Mouse (Mus musculus) limb, embryonic 12.5 days (tissue): ENCODE results near the gene Tssk4. TPM values are rescaled to one million over a fixed set of nuclear protein-coding genes. Genes with fewer than 3 reads are reported as not detected.

Experiments
- ATAC-seq: fragments of 200-750 bp; cut with Nextera tagmentation; 2 replicates; pipeline ENCODE4 v1.8.0; 2017; ENCODE audit warnings: low read depth, moderate TSS enrichment; ENCODE audit not compliant: insufficient number of reproducible peaks, insufficient read depth, low FRiP score, low TSS enrichment
- H3K27ac ChIP-seq: fragments of 300-500 bp; sonication (generic); 2 replicates; pipeline ENCODE4 v1.5.1; 2016; ENCODE audit warnings: mild to moderate bottlenecking, moderate library complexity
- H3K27me3 ChIP-seq: fragments of 300-500 bp; sonication (generic); 2 replicates; pipeline ENCODE4 v1.6.1; 2016; ENCODE audit warnings: mild to moderate bottlenecking, moderate library complexity
- H3K36me3 ChIP-seq: fragments of 300-500 bp; sonication (generic); 2 replicates; pipeline ENCODE4 v1.6.1; 2016; ENCODE audit warnings: mild to moderate bottlenecking, moderate library complexity
- H3K4me1 ChIP-seq: fragments of 300-500 bp; sonication (generic); replicated peaks from 2 replicates; pipeline ENCODE4 v1.6.1; 2016
- H3K4me2 ChIP-seq: fragments of 300-500 bp; sonication (generic); 2 replicates; pipeline ENCODE4 v1.6.1; 2016; ENCODE audit warnings: mild to moderate bottlenecking, moderate library complexity
- H3K4me3 ChIP-seq: fragments of 300-500 bp; sonication (generic); replicated peaks from 2 replicates; pipeline ENCODE4 v1.5.1; 2016; ENCODE audit warnings: mild to moderate bottlenecking
- H3K9ac ChIP-seq: fragments of 300-500 bp; sonication (generic); replicated peaks from 2 replicates; pipeline ENCODE4 v1.6.1; 2016; ENCODE audit warnings: mild to moderate bottlenecking, moderate library complexity
- H3K9me3 ChIP-seq: fragments of 300-500 bp; sonication (generic); 2 replicates; pipeline ENCODE4 v1.6.1; 2016; ENCODE audit warnings: mild to moderate bottlenecking, moderate library complexity
- WGBS: fragments of 180-500 bp; shearing (Covaris S2); methylation state at CpG from one replicate; pipeline ENCODE4 v1.1.7; 2016; 5-methylcytosine and 5-hydroxymethylcytosine counted together
- polyA plus RNA-seq: library from polyadenylated mRNA; unstranded; fragments of >200 nt; fragmentation: Nextera tagmentation; extraction: Ambion mirVana; gene quantifications from 2 replicates; pipeline ENCODE4 v1.2.1, GENCODE M21; 2016

Gene Tssk4
- polyA plus RNA-seq = 0.70 and 1.0 TPM in 2 replicates

DNA sequence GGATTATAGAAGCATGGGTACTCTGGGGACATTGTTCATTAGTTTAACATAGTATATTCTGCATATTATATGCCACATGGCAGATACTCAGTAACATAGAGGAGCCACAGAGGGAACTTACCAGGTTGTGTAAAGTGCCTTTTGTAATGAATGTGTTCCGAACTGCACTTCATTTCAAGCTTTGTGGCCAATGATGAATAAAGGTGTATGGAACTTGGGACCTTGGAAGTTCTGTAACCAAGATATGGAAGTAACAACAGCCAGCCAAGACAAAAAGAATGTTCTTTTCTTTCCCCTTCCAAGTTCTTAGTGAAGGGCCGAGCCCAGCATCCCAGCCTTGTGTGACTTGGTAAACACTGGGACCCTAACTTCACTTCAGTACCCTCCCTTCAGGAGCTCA is at the start of gene Tssk4:
Tssk4 (plus strand) TSS at position 301 of the 400 bp plus-strand sequence.
- no peak within 1 kb of the TSS for H3K27ac ChIP-seq
- peaks cover 8% of the 10 kb centered on the region for H3K4me1 ChIP-seq
- ATAC-seq = no peak
- H3K36me3 ChIP-seq = peaks cover 17% of the 10 kb centered on the region
- no peak within 1 kb of the TSS for H3K9ac ChIP-seq
- H3K4me3 ChIP-seq = no peak within 1 kb of the TSS
- no peaks in the 10 kb centered on the region for H3K9me3 ChIP-seq
- 85% methylated on average over 2 of the region's 2 CpGs for WGBS
- no peaks in the 10 kb centered on the region for H3K27me3 ChIP-seq
- no peak within 1 kb of the TSS for H3K4me2 ChIP-seq

GRCm38 (mm10) chr14:55603271-55603632 is 46.7 kb upstream of the Tssk4 start, which contains the start of gene Irf9:
TSS of gene Irf9 (plus strand) at chr14:55603571.
- H3K4me2 ChIP-seq = peak within 1 kb of the TSS; percentile 57
- H3K4me1 ChIP-seq = peaks cover 6% of the 10 kb centered on the region
- WGBS = 86% methylated on average over 7 of the region's 7 CpGs
- peak within 1 kb of the TSS; percentile 56 for H3K9ac ChIP-seq
- H3K9me3 ChIP-seq = no peaks in the 10 kb centered on the region
- peak within 1 kb of the TSS; percentile 59 for H3K27ac ChIP-seq
- H3K36me3 ChIP-seq = peaks cover 82% of the 10 kb centered on the region
- no peaks in the 10 kb centered on the region for H3K27me3 ChIP-seq
- ATAC-seq = no peak
- H3K4me3 ChIP-seq = peak within 1 kb of the TSS; percentile 33

DNA sequence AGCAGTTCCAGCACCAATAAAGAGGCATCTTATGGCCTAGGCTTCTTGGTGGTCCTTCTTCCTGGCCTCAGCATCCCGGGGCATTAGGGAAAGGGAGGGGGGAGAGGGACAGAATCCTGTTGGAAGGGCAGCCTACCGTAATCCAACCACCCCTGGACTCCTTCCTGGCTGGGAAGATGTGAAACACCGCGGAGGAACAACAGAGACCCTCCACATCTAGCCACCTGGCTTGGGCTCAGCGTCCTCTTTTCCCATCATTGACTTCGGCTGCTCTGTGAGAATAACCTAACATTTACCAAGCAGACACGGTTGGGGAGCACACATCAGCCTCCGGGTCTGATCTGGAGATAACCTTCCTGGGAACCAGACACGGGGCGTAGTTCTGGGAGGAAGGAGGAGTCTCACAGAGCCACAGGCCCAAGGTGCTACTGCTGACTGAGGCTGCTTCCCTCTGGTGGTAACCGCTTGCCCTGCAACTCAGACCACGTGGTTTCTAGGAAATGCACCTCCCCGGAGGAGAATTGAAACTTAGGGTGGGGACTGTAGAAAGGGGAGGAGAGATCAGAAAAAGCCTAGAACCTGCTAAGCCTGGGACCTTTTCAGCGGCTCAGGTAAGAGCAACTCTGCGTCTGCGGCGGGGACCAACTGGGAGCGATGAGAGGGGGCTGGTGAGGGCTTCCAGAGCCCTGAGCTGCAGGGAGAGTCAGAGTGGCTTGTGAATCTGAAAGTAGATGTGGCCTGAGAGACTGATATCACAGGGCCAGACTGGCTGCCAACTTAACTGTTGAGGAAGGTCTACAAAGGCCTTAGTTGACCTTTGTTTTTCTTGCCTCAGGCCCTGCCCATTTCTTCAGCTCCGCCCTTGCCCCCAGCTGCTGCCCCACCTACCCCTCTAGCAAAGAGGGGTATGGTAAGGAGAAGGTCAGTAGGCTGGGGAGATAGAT is 46.1 kb upstream of the Tssk4 start:
- Histone ChIP-seq H3K4me2 (peak overlapping the region; percentile 57), H3K9ac (peak overlapping the region; percentile 56), H3K27ac (peak overlapping the region; percentile 59), H3K36me3 (peaks cover 82% of the 10 kb centered on the region), H3K4me1 (peaks cover 6% of the 10 kb centered on the region), H3K4me3 (peak overlapping the region; percentile 33), H3K27me3 (no peaks in the 10 kb centered on the region), H3K9me3 (no peaks in the 10 kb centered on the region)
- ATAC-seq = peak; percentile 87
- WGBS = 13% methylated on average over 19 of the region's 19 CpGs

GRCm38 (mm10) chr14:55604823-55605222 is 45.2 kb upstream of the Tssk4 start:
- no peaks in the 10 kb centered on the region for H3K27me3 ChIP-seq
- H3K36me3 ChIP-seq = peaks cover 82% of the 10 kb centered on the region
- H3K9ac ChIP-seq = no peak overlapping the region
- WGBS = 87% methylated on average over 11 of the region's 11 CpGs
- peaks cover 6% of the 10 kb centered on the region for H3K4me1 ChIP-seq
- H3K4me3 ChIP-seq = no peak overlapping the region
- ATAC-seq = no peak
- no peaks in the 10 kb centered on the region for H3K9me3 ChIP-seq
- H3K27ac ChIP-seq = no peak overlapping the region
- peak overlapping the region; percentile 57; the same call in 1 of the 2 replicates for H3K4me2 ChIP-seq

- Histone ChIP-seq H3K4me3 (no peak overlapping the region), H3K4me2 (no peak overlapping the region), H3K36me3 (peaks cover 75% of the 10 kb centered on the region), H3K27ac (no peak overlapping the region), H3K9me3 (no peaks in the 10 kb centered on the region), H3K9ac (no peak overlapping the region), H3K4me1 (peaks cover 6% of the 10 kb centered on the region), H3K27me3 (no peaks in the 10 kb centered on the region)
- ATAC-seq = no peak
- WGBS = 91% methylated on average over 16 of the region's 16 CpGs
Observed at GRCm38 (mm10) chr14:55605743-55606459, 44.1 kb upstream of the Tssk4 start.

- Histone ChIP-seq H3K36me3 (peaks cover 51% of the 10 kb centered on the region), H3K9me3 (no peaks in the 10 kb centered on the region)
Observed at GRCm38 (mm10) chr14:55608339-55608738, 41.6 kb upstream of the Tssk4 start.

GRCm38 (mm10) chr14:55613346-55613745 is 36.6 kb upstream of the Tssk4 start:
- no peak overlapping the region for H3K9ac ChIP-seq
- WGBS = 81% methylated on average over 6 of the region's 6 CpGs
- no peaks in the 10 kb centered on the region for H3K9me3 ChIP-seq
- H3K36me3 ChIP-seq = peaks cover 19% of the 10 kb centered on the region
- H3K4me3 ChIP-seq = no peak overlapping the region
- no peak overlapping the region for H3K4me2 ChIP-seq
- no peak overlapping the region for H3K27ac ChIP-seq
- no peak for ATAC-seq
- no peaks in the 10 kb centered on the region for H3K27me3 ChIP-seq
- H3K4me1 ChIP-seq = peaks cover under 1% of the 10 kb centered on the region; the same call in 1 of the 2 replicates

More at GRCm38 (mm10) chr14:55608339-55608738, 41.6 kb upstream of the Tssk4 start:
- WGBS = 96% methylated on average over 6 of the region's 6 CpGs
- no peak overlapping the region for H3K4me3 ChIP-seq
- no peak overlapping the region for H3K9ac ChIP-seq
- no peak overlapping the region for H3K27ac ChIP-seq
- H3K27me3 ChIP-seq = no peaks in the 10 kb centered on the region
- no peak for ATAC-seq
- H3K4me2 ChIP-seq = no peak overlapping the region
- peaks cover 6% of the 10 kb centered on the region for H3K4me1 ChIP-seq

- Histone ChIP-seq H3K4me2 (no peak overlapping the region), H3K27ac (no peak overlapping the region), H3K9ac (no peak overlapping the region), H3K4me1 (peaks cover 7% of the 10 kb centered on the region), H3K36me3 (peaks cover 6% of the 10 kb centered on the region), H3K27me3 (no peaks in the 10 kb centered on the region), H3K4me3 (no peak overlapping the region), H3K9me3 (no peaks in the 10 kb centered on the region)
- 81% methylated on average over 7 of the region's 7 CpGs for WGBS
- no peak for ATAC-seq
Observed at GRCm38 (mm10) chr14:55614565-55615178, 35.3 kb upstream of the Tssk4 start.

DNA sequence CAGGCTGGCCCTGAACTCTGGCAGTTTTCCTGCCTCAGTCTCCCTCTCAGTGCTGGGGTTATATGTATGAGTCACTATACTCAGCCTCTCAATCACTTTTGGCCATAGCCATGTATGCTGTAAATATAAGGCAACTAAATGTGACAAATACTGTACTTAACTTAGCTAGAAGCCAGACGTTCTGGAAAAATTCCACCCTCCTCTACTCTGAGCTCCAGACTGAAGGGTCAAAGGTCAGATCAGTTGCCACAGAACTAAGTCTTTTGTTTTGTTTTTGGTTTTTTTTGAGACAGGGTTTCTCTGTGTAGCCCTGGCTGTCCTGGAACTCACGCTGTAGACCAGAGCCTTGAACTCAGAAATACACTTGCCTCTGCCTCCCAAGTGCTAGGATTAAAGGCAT is 34.1 kb upstream of the Tssk4 start:
- 53% methylated on average over 2 of the region's 2 CpGs for WGBS
- ATAC-seq = no peak

GRCm38 (mm10) chr14:55616844-55617243 is 33.1 kb upstream of the Tssk4 start:
- 87% methylated on average over 2 of the region's 2 CpGs for WGBS
- Histone ChIP-seq H3K4me2 (no peak overlapping the region), H3K27me3 (no peaks in the 10 kb centered on the region), H3K9ac (no peak overlapping the region), H3K4me3 (no peak overlapping the region), H3K27ac (no peak overlapping the region), H3K9me3 (no peaks in the 10 kb centered on the region), H3K4me1 (peaks cover 7% of the 10 kb centered on the region), H3K36me3 (no peaks in the 10 kb centered on the region)
- ATAC-seq = no peak

More for the DNA sequence above, 34.1 kb upstream of the Tssk4 start:
- Histone ChIP-seq H3K27ac (no peak overlapping the region), H3K4me2 (no peak overlapping the region), H3K9ac (no peak overlapping the region), H3K4me3 (no peak overlapping the region), H3K9me3 (no peaks in the 10 kb centered on the region), H3K4me1 (peaks cover 7% of the 10 kb centered on the region), H3K36me3 (no peaks in the 10 kb centered on the region), H3K27me3 (no peaks in the 10 kb centered on the region)

DNA sequence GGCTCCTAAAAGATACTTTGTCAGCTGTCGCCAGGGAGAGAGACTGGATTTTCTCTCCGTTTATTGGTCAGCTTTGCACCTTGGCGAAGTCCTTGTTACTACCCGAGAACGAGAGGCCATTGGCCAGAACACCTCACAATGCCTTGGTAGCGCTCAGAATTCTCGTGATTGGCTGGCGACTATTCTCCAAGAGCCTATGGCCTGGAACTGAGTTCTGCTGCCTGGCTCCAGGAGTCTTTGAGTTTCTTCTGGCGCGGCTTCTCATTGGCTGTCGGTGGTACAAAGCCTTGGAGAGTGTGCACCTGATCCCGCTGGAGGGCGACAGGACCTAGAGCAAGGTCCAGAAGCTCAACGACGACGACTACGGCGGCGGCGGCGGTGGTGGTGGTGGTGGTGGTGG is 32.2 kb upstream of the Tssk4 start, which contains the start of gene Rec8:
Rec8 (plus strand) TSS at position 216 of the 400 bp plus-strand sequence.
- Histone ChIP-seq H3K27ac (no peak within 1 kb of the TSS), H3K36me3 (0 out of 2 replicates have a peak, but pooled peaks cover 2% of the 10 kb centered on the region), H3K27me3 (no peaks in the 10 kb centered on the region), H3K9me3 (no peaks in the 10 kb centered on the region), H3K4me2 (peak within 1 kb of the TSS; percentile 45), H3K4me3 (peak within 1 kb of the TSS; percentile 32), H3K4me1 (peaks cover 7% of the 10 kb centered on the region), H3K9ac (no peak within 1 kb of the TSS)
- ATAC-seq = peak; percentile 72
- 15% methylated on average over 21 of the region's 21 CpGs for WGBS
